Mouse (Mus musculus) heart, postnatal 36 days (tissue): ENCODE measurements at regions not wholly inside any gene's neighbourhood (a gene's known extent, or its start where the extent isn't known, plus 50 kb on each side); places are given as distances from the start of the nearest gene placed in this dataset.
A peak's percentile ranks its signal among the peaks of the same experiment; 100 is the strongest.

Source experiments
- DNase-seq, 2 experiments: peaks; one replicate each; pipeline ENCODE4 v3.0.0; 2021 to 2022
- intact Hi-C: fragments of 180-260 bp; cut with DNase I; formaldehyde crosslinking; loops from one replicate; pipeline ENCODE4 v1.15.1; 2025

DNA sequence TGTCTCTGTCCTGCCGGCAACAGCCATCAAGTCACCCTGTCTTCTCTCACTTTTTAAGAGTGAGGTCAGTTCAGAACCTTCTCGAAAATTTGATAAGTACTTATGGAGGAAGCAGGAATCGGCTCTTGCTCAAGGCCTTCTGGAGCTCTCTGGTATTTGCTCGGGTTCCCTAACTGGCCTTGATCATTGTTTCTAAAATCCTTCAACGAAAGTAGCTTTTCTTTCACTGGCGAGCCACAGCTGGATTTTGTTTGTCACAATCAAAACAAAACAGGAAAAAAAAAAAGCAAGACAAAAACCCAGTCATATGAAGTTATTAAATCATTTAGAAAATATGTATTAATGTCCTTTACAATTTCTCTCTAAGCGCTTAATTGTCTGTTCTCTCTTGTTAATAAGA lies 156.6 kb upstream of the Tex13c2 start:
- intact Hi-C loops: no loop called here
- no peak for DNase-seq

DNA sequence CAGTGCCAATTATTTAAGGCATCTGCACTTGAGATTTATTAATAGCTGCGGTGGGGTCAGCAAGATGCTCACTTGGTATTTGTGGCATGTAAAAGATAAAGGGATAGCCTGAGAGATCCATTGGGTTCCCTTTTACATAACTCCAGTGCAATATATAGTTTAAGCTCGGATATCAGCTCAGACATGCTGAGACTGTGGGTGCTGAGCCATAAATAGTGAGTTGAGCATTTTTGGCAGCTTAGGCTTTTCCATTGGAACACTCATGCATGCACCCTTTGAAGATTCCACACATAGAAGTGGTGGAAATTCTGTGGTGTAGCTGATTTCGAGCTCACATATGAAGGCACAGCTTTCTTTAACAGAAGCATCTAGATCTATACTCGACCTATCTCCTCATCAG lies 155.9 kb upstream of the Tex13c2 start:
- DNase-seq: no peak
- intact Hi-C loops: no loop called here

- DNase-seq: no peak
- intact Hi-C loops: no loop called here
Observed at GRCm38 (mm10) chrX:42334794-42335193, 154.7 kb upstream of the Tex13c2 start.

DNA sequence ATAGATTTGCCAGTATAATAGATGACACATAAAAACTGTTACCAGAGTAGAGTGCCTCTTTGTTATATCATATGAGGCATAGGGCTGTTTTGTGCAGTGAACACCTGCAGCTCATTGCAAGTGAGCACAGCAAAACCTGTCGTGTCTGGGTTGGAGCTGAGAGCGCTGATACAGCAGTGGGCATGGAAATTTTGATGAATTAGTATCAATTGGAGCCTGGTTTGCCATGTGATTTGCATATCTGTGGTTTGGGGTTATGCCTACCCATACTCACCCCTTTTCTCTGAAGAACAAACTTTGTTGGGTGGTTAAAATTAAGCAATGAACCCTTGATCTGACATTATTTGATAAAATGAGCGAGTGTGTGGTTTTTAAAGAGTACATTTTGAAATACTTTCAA lies 152.7 kb upstream of the Tex13c2 start:
- intact Hi-C loops: no loop called here
- DNase-seq: no peak

GRCm38 (mm10) chrX:42342362-42342761 lies 147.1 kb upstream of the Tex13c2 start:
- DNase-seq: no peak
- intact Hi-C loops: no loop called here

DNA sequence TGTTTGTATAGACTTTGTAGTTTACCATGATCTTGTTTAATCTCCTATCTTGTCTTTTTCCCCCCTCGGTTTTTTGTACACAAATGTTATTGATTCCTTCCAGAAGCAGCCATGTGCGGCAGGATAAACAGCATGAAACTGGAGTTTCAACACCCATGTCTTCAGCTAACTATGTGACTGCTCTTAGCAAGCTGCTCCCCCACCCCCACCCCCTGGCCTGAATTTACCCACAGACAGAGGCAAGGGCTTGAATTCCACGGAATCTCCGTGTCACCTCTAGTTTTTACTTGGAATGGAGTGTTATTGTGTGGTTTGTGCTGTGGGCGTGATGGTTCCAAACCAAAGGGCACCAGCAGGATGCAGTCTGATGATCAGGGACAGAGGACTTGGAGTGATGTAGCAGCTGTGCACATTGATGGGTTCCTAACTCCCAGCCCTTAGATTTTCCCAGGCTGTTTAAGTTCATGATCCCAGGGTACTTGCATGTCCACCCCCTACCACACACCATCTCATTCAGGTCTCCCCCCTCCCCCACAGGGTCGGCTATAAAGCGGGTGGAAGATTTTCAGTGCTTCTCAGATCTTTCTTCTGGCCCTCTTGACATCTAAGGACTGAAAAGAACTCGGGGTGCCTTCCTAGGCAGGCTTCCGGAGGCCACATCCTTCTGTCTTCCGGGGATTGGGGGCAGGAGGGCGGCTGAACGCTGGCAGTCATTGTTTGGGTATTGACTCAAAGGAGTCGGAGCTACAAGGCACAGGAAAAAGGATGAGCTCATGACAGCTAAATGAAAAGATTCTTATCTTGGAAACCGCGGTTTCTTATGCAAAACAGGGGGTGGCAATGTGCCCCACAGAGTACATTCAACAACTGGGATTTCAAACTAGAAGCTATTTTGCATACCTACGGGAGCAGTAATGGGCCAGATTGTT lies 146.3 kb upstream of the Tex13c2 start:
- intact Hi-C loops: no loop called here
- DNase-seq: no peak

DNA sequence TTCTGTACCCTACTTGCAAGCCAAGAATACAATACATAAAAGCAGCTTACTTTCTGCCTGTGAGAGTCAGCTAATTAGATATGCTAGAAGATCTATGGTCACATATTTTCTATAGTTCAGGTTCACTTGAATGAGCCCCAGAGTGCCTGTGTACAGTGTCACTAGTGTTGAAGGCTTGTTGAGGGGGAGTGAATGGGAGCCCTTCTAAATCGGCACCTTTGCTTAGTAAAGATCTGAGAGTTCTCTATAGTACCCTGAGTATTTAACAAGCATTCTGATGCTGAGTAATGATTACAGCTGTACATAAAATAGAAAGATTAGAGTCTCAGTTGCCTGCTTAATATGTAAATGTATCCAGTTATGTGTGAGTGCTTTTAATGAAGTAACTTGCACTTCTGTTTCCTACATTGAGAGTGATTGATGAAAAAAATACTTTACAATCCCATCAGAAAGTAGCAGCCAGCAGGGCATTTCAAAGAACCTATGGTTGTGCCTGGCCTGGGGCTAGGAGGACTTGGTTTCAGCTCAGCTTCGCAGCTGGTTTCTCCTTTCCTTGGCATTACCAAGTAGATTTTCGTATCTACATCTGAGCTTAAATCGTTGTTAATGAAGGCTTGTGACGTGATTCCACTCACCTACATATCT lies 136.8 kb upstream of the Tex13c2 start:
- intact Hi-C loops: no loop called here
- DNase-seq: no peak

GRCm38 (mm10) chrX:42359381-42360172 lies 129.9 kb upstream of the Tex13c2 start:
- DNase-seq: no peak
- intact Hi-C loops: loop anchor here (10.0 kb wide), 1 partner anchor 145 kb away; the partner anchor contains the start of gene Sh2d1a

DNA sequence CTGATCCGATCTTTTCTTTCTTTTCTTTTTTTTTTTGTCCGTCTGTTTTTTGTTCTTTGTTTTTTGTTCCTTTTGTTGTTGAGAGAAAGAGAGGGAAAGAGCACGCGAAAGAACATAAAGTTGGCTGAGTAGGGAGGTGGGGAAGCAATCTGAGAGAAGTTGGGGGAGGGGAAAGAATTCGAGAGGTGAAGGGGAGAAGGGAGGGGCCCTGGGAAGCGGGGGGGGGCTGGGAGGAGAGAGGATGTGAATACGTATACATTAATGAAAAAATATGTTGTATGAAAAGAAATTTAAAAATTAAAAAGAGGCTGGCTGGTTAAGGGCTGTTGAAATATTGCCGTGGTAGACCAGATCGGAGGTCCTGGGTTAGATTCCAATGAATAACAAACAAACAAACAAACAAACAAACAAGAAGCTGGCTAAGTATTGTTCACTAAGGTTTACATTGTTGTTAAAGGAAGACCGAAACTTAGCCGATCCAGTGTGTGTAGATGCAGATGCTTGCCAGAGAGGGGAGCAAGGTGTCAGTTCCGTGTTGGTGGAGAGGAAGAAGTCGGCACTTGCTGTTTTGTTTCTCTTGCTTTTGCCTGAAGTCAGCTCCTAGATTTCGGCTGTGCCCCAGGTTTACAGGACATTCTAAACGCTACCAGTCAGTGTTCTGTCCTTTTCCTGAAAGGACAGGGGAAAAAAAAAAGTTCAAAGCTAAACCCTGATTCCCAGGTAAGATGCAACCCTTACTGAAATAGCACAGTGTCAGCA lies 129.1 kb upstream of the Tex13c2 start:
- no peak for DNase-seq
- intact Hi-C loops: loop anchor here (10.0 kb wide), 1 partner anchor 144 kb away; the partner anchor contains the start of gene Sh2d1a

GRCm38 (mm10) chrX:42360973-42361372 lies 128.5 kb upstream of the Tex13c2 start:
- intact Hi-C loops: loop anchor here (10.0 kb wide), 1 partner anchor 144 kb away; the partner anchor contains the start of gene Sh2d1a
- no peak for DNase-seq

DNA sequence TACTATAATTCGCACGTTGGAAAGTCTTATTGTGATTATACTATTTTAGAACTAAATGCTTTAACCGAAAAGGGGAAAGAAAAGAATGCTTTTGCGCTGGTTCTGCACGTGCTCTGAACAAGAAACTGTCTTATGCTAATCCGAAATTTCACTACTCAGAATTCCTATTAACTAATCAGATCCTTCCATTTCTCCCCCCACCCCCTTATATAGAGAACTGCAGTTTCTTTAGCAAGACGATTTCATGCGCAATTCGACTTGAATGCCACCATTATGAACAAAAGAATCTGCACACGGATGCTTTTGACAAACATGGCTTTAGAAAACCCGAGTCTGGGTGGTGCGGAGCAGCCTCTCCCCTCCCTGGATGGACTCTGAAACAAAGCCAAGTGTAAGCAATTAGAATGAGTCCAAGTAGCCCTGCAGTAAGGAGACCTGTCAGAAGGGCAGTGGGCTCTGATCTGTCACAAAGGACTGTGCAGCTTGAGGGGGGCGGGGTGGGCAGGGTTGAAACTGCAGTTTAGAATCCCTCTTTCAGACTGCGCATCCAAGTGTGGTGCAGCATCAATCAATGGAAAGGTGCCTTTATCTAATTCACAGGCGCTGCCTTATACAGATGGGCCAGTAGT lies 128.0 kb upstream of the Tex13c2 start:
- no peak for DNase-seq
- intact Hi-C loops: loop anchor here (10.0 kb wide), 1 partner anchor 143 kb away; the partner anchor contains the start of gene Sh2d1a

- intact Hi-C loops: loop anchor here (10.0 kb wide), 1 partner anchor 141 kb away; the partner anchor contains the start of gene Sh2d1a
- DNase-seq: no peak
Observed at GRCm38 (mm10) chrX:42364137-42364536, 125.4 kb upstream of the Tex13c2 start.

- DNase-seq: peak; percentile 6 to 14
- intact Hi-C loops: no loop called here
Observed at GRCm38 (mm10) chrX:42373794-42374398, 115.6 kb upstream of the Tex13c2 start.

DNA sequence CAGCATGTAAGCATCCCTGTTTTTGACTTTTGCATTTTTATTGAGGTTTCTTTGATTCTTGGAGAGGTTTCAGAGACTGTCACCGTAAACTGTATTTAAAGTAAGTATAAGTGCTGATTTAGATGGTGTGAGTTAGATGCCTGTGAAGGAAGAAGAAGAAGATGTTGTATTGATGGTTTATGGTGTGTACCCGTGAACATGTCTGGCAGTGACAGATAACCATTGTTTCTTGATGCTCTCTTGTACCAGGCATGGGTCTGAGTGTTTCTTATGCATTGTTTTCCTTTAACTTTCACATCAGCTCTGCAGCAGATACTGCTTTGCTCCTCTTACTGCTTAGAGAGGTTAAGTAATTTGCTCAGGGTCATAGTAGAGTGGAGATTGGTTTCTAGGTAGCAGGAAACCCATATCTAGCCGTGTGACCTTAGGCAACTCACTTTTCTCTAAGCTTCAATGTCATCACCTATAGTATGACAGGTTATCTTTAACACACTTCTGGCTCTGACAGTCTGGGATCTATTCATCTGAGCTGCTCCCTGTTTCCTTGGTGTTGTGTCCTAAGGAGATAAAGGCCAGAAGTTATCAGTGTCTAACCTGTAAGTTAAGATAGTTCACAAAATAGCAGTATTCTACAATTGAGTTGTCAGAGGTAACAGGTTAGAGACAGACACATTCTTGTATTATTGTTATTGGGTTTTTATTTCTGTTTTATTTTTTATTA lies 95.5 kb upstream of the Tex13c2 start:
- DNase-seq: no peak
- intact Hi-C loops: no loop called here

DNA sequence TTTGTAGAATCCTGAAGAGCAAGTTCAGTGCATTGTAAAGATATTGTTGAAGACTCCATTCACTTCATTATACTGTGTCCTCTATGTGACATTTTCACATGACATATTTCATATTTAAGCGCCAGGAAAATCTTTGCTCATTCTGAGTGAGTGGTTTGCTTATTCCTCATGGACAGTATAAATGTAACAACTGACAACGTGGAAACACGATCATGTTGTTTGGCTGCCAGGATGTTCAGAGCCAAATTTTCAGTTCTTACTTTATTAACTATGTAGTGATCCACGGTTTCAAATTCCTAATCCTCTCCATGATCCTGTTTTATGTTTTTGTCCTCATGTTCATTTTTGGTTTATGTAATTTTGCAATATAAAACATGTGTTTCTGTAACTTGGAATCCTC lies 93.0 kb upstream of the Tex13c2 start:
- DNase-seq: no peak
- intact Hi-C loops: no loop called here

- peak in 1 of 2 experiments; percentile 12 for DNase-seq
- intact Hi-C loops: no loop called here
Observed at GRCm38 (mm10) chrX:42398836-42399235, 90.7 kb upstream of the Tex13c2 start.

DNA sequence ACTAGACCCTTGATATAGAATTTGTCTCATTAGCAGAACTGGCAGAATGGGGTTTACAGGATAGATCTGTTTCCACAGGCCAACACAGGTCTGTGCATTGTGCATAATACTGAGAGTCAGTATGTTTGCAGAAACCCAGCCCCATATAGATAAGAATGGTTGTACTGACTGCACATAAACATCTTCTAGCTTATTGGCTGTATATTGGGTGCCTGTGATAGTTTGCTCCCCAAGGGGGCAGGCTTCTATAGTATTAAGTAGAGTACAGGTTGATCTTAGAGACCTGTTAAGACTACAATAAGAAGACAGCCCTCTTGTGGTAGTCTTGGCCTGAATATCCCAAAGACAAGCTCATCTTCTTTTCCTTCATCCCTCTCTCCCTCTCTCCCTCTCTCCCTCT lies 90.1 kb upstream of the Tex13c2 start:
- intact Hi-C loops: no loop called here

GRCm38 (mm10) chrX:42401091-42401490 lies 88.4 kb upstream of the Tex13c2 start:
- intact Hi-C loops: no loop called here
- DNase-seq: no peak

More for the DNA sequence above, 90.1 kb upstream of the Tex13c2 start:
- DNase-seq: no peak
